Mouse (Mus musculus): ENCODE measurements around the gene Gtf3c5. TPM values are rescaled to one million over a fixed set of nuclear protein-coding genes. Genes with fewer than 3 reads are reported as not detected.
A peak's percentile ranks its signal among the peaks of the same experiment; 100 is the strongest.

The Gtf3c5 gene
- polyA plus RNA-seq, 1 experiment from 2014 or later: 51.6 TPM

DNA sequence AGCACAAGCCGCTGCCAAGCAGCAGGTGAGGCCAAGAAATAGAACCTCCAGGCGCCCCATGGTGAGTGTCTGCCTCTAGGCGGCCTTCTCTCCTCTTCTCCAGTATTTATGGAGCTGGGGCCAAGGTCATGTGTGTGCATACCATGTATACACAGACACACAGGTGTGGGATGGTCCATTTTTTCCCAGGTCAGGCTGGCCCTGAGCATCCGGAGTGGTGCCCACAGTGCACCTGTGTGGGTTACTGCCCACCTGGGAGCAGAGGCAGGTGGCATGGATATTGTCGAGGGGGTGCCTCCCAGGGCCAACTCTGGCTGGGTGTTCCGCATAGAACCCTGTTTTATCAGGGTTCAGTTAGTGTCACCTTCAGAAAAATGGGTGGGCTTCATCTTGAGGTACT is 20.2 kb downstream of the Gtf3c5 start, which contains the start of gene Cel:
Cel (minus strand) TSS at position 101 of the 400 bp plus-strand sequence.
- H3K36me3 ChIP-seq: peaks cover 26% of the 10 kb centered on the region
- H3K27ac ChIP-seq: no peak within 1 kb of the TSS
- H3K4me2 ChIP-seq (replicated peaks): no peak within 1 kb of the TSS
- WGBS: 75% methylated on average over 6 of the region's 6 CpGs
- H3K9ac ChIP-seq (replicated peaks): no peak within 1 kb of the TSS
- H3K4me3 ChIP-seq (replicated peaks): no peak within 1 kb of the TSS
- no peaks in the 10 kb centered on the region for H3K9me3 ChIP-seq
- H3K4me1 ChIP-seq (replicated peaks): no peaks in the 10 kb centered on the region
- no peak for ATAC-seq
- no peaks in the 10 kb centered on the region for H3K27me3 ChIP-seq

DNA sequence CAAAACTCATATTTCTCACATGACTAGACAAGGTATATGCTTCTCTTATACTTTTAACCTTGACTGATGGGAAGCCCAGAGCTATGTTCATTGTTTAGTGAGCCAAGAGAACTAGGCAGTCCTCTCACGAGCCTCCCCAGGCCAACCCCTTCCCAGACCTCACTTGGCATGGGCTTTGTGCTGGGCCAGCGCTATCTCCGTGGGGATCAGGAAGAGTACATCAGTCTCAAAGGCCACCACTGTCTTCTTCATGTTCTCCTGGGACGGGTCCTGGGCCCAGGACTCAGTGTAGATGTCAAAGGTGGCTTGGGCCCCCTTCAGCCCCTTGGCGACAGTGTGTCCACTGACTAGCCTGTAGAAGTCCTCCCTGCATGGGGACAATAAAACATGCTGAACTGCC is 26.1 kb downstream of the Gtf3c5 start:
- 83% methylated on average over 5 of the region's 5 CpGs for whole genome bisulfite sequencing
- Histone ChIP-seq H3K4me1 (replicated peaks) (no peaks in the 10 kb centered on the region), H3K27ac (no peak overlapping the region), H3K4me3 (replicated peaks) (no peak overlapping the region), H3K36me3 (peaks cover 33% of the 10 kb centered on the region), H3K9me3 (no peaks in the 10 kb centered on the region), H3K27me3 (no peaks in the 10 kb centered on the region), H3K9ac (replicated peaks) (no peak overlapping the region), H3K4me2 (replicated peaks) (no peak overlapping the region)
- ATAC-seq: no peak

DNA sequence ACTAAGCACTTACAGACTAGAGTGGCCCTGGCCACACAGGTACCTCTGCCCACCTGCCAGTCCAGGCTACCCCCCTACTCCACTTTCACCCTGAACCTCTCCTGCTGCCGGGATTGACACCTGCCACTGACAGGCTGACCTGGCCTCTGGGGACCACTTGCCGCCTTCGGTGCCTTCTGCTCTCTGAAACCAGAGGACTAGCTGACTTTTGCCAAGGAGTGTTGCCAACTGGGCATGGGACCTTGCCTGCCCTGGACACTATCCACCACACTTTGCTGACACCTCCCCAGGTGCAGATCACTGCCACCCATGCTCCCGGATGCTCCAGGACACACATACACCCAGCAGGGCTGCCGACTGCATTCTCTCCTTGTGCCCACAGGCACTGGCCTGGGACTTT is 31.2 kb downstream of the Gtf3c5 start:
- Histone ChIP-seq H3K9me3 (no peaks in the 10 kb centered on the region), H3K4me1 (replicated peaks) (no peaks in the 10 kb centered on the region), H3K27ac (no peak overlapping the region), H3K4me2 (replicated peaks) (no peak overlapping the region), H3K9ac (replicated peaks) (no peak overlapping the region), H3K27me3 (no peaks in the 10 kb centered on the region), H3K4me3 (replicated peaks) (no peak overlapping the region), H3K36me3 (peaks cover 83% of the 10 kb centered on the region)
- 94% methylated on average over 5 of the region's 5 CpGs for WGBS
- ATAC-seq: no peak

GRCm38 (mm10) chr2:28549157-28549556 is 34.4 kb downstream of the Gtf3c5 start:
- no peak overlapping the region for H3K9ac ChIP-seq (replicated peaks)

GRCm38 (mm10) chr2:28547237-28548172 is 36.0 kb downstream of the Gtf3c5 start:
- peak; percentile 47; the same call in 1 of the 2 replicates for ATAC-seq
- Histone ChIP-seq H3K9me3 (no peaks in the 10 kb centered on the region), H3K9ac (replicated peaks) (0 out of 2 replicates have a peak overlapping the region, but pooled peaks have one; percentile 16), H3K4me2 (replicated peaks) (no peak overlapping the region), H3K27me3 (no peaks in the 10 kb centered on the region), H3K4me3 (replicated peaks) (no peak overlapping the region), H3K36me3 (peaks cover 98% of the 10 kb centered on the region), H3K27ac (no peak overlapping the region), H3K4me1 (replicated peaks) (no peaks in the 10 kb centered on the region)
- WGBS: 49% methylated on average over 11 of the region's 11 CpGs

More at GRCm38 (mm10) chr2:28549157-28549556, 34.4 kb downstream of the Gtf3c5 start:
- no peak overlapping the region for H3K27ac ChIP-seq
- H3K9me3 ChIP-seq: no peaks in the 10 kb centered on the region
- H3K36me3 ChIP-seq: peaks cover 98% of the 10 kb centered on the region
- ATAC-seq: no peak
- H3K4me1 ChIP-seq (replicated peaks): no peaks in the 10 kb centered on the region
- no peak overlapping the region for H3K4me3 ChIP-seq (replicated peaks)
- 90% methylated on average over 13 of the region's 13 CpGs for WGBS
- H3K4me2 ChIP-seq (replicated peaks): no peak overlapping the region
- no peaks in the 10 kb centered on the region for H3K27me3 ChIP-seq

- H3K4me3 ChIP-seq (replicated peaks): no peak overlapping the region
- H3K27ac ChIP-seq: no peak overlapping the region
These were observed 37.0 kb downstream of the Gtf3c5 start for GRCm38 (mm10) chr2:28546560-28546959.

GRCm38 (mm10) chr2:28545976-28546375 is 37.6 kb downstream of the Gtf3c5 start:
- no peaks in the 10 kb centered on the region for H3K9me3 ChIP-seq
- H3K4me2 ChIP-seq (replicated peaks): no peak overlapping the region
- no peaks in the 10 kb centered on the region for H3K27me3 ChIP-seq
- H3K36me3 ChIP-seq: peaks cover 97% of the 10 kb centered on the region
- no peak overlapping the region for H3K27ac ChIP-seq
- H3K4me1 ChIP-seq (replicated peaks): no peaks in the 10 kb centered on the region
- no peak overlapping the region for H3K4me3 ChIP-seq (replicated peaks)
- ATAC-seq: no peak
- H3K9ac ChIP-seq (replicated peaks): no peak overlapping the region; the same call in 1 of the 2 replicates

More at GRCm38 (mm10) chr2:28546560-28546959, 37.0 kb downstream of the Gtf3c5 start:
- Histone ChIP-seq H3K9ac (replicated peaks) (no peak overlapping the region), H3K4me2 (replicated peaks) (no peak overlapping the region), H3K9me3 (no peaks in the 10 kb centered on the region), H3K27me3 (no peaks in the 10 kb centered on the region), H3K36me3 (peaks cover 98% of the 10 kb centered on the region), H3K4me1 (replicated peaks) (no peaks in the 10 kb centered on the region)
- 81% methylated on average over 6 of the region's 6 CpGs for WGBS
- ATAC-seq: no peak

DNA sequence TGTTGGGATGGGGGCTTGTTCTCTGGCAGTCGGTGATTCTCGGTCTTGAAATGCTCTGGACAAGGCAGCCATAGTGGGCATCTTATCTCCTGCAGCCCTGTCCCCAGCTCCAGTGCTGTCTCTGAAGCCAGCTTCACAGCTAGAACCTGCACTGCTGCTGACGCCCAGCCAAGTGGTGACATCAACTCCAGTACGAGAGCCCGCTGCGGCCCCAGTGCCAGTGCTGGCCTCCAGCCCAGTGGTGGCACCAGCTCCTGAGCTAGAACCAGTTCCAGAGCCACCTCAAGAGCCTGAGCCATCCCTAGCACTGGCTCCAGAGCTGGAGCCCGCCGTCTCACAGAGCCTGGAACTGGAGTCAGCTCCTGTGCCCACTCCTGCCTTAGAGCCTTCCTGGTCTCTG is 39.7 kb downstream of the Gtf3c5 start:
- peaks cover 76% of the 10 kb centered on the region for H3K36me3 ChIP-seq
- no peaks in the 10 kb centered on the region for H3K9me3 ChIP-seq
- H3K27me3 ChIP-seq: no peaks in the 10 kb centered on the region
- no peak overlapping the region for H3K27ac ChIP-seq
- no peak overlapping the region for H3K4me2 ChIP-seq (replicated peaks)
- 95% methylated on average over 8 of the region's 8 CpGs for WGBS
- peaks cover 20% of the 10 kb centered on the region for H3K4me1 ChIP-seq (replicated peaks)
- 0 out of 2 replicates have a peak overlapping the region, but pooled peaks have one; percentile 19 for H3K9ac ChIP-seq (replicated peaks)
- no peak overlapping the region for H3K4me3 ChIP-seq (replicated peaks)
- no peak for ATAC-seq

- Histone ChIP-seq H3K36me3 (peaks cover 46% of the 10 kb centered on the region), H3K4me2 (replicated peaks) (no peak overlapping the region), H3K4me3 (replicated peaks) (no peak overlapping the region), H3K9ac (replicated peaks) (no peak overlapping the region), H3K27me3 (no peaks in the 10 kb centered on the region), H3K4me1 (replicated peaks) (peaks cover 52% of the 10 kb centered on the region), H3K9me3 (no peaks in the 10 kb centered on the region), H3K27ac (no peak overlapping the region)
- 80% methylated on average over 8 of the region's 8 CpGs for WGBS
- no peak for ATAC-seq
These were observed 42.8 kb downstream of the Gtf3c5 start for GRCm38 (mm10) chr2:28540587-28541227.

GRCm38 (mm10) chr2:28539949-28540348 is 43.6 kb downstream of the Gtf3c5 start:
- WGBS: 84% methylated on average over 2 of the region's 2 CpGs
- Histone ChIP-seq H3K27ac (peak overlapping the region; percentile 82), H3K9me3 (no peaks in the 10 kb centered on the region), H3K36me3 (peaks cover 39% of the 10 kb centered on the region), H3K27me3 (no peaks in the 10 kb centered on the region), H3K4me2 (replicated peaks) (no peak overlapping the region), H3K4me1 (replicated peaks) (peaks cover 60% of the 10 kb centered on the region), H3K9ac (replicated peaks) (peak overlapping the region; percentile 54; the same call in 1 of the 2 replicates), H3K4me3 (replicated peaks) (no peak overlapping the region)
- ATAC-seq: no peak

DNA sequence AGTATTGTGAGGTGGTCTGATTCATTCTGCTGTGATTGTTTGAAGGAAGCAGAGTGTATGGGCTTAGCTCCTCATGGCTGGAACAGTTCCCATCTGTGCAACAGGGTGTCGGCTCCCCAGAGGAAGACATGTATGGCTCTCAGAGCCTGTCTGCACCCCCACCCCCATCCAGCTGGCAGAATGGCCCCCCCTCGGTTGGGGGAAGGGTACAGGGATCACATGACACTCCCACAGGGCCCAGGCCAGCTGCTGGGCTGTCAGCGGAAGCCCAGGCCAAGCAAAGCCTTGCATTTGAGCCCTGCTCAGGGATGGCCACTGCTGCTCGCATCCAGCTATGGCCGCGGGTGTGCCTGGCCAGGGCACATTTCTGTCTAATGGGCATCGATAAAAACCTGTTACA is 44.3 kb downstream of the Gtf3c5 start:
- Histone ChIP-seq H3K4me2 (replicated peaks) (peak overlapping the region; percentile 15; the same call in 1 of the 2 replicates), H3K27me3 (no peaks in the 10 kb centered on the region), H3K9ac (replicated peaks) (peak overlapping the region; percentile 54), H3K9me3 (no peaks in the 10 kb centered on the region), H3K36me3 (peaks cover 31% of the 10 kb centered on the region), H3K4me1 (replicated peaks) (peaks cover 67% of the 10 kb centered on the region), H3K4me3 (replicated peaks) (no peak overlapping the region), H3K27ac (peak overlapping the region; percentile 82)
- 31% methylated on average over 7 of the region's 7 CpGs for WGBS
- ATAC-seq: peak; percentile 57

DNA sequence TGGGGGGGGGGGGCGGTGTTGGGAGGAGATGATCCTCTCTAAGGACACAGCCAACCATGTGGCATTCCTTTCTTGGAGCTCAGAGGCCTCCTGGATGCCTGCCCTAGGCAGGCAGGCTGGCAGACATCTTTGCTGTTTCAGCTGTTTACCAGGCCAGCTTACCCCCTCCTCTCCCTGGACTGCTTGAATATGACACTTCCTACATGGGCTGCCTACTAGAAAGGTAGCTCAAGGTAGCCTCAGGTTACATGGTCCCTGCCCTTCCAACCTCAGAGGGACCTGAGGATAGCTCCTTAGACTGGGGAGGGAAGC is 44.8 kb downstream of the Gtf3c5 start:
- Histone ChIP-seq H3K9me3 (no peaks in the 10 kb centered on the region), H3K27me3 (no peaks in the 10 kb centered on the region), H3K27ac (peak overlapping the region; percentile 82), H3K4me3 (replicated peaks) (no peak overlapping the region), H3K9ac (replicated peaks) (peak overlapping the region; percentile 54), H3K4me2 (replicated peaks) (no peak overlapping the region), H3K36me3 (peaks cover 27% of the 10 kb centered on the region), H3K4me1 (replicated peaks) (peaks cover 71% of the 10 kb centered on the region)
- 50% methylated on average over 1 of the region's 1 CpGs for WGBS
- peak; percentile 1; the same call in 1 of the 2 replicates for ATAC-seq
